Mouse (Mus musculus) CH12.LX (cell line): ENCODE data around the gene Mturn. TPM values are rescaled to one million over a fixed set of nuclear protein-coding genes. Genes with fewer than 3 reads are reported as not detected.

Source experiments
- DNase-seq: peaks from one replicate; pipeline ENCODE4 v3.0.0-alpha.2; 2013; ENCODE audit errors: extremely low read depth
- H3K27ac ChIP-seq: 2 replicates; pipeline ENCODE4 v1.5.1; 2012; ENCODE audit warnings: low read depth, mild to moderate bottlenecking, control low read depth, moderate library complexity; ENCODE audit not compliant: insufficient read depth
- H3K27me3 ChIP-seq: replicated peaks from 2 replicates; pipeline ENCODE3; 2012; ENCODE audit warnings: inconsistent platforms
- H3K36me3 ChIP-seq, 2 experiments: replicated peaks in 1 of 2; 2 replicates each; pipeline versions ENCODE3 to v1.6.1; 2012; ENCODE audit warnings: inconsistent platforms in 1 of 2, low read length in 1 of 2, mild to moderate bottlenecking in 1 of 2, mixed read lengths in 1 of 2, moderate library complexity in 1 of 2; ENCODE audit not compliant: control insufficient read depth in 1 of 2, insufficient read depth in 1 of 2
- H3K4me1 ChIP-seq, 2 experiments: 2 replicates each; pipeline ENCODE4 v1.6.1; 2012; ENCODE audit warnings: inconsistent platforms in 1 of 2, moderate library complexity in 1 of 2; ENCODE audit not compliant: insufficient read depth in 2 of 2, control insufficient read depth in 1 of 2
- H3K4me2 ChIP-seq: 2 replicates; pipeline ENCODE4 v1.6.1; 2012; ENCODE audit warnings: low read depth, mild to moderate bottlenecking, control low read depth; ENCODE audit not compliant: poor library complexity, insufficient read depth, severe bottlenecking
- H3K4me3 ChIP-seq, 3 experiments: fragments of 150-350 bp in 1 of 3; sonication (generic) in 1 of 3; replicated peaks in 1 of 3; 2 replicates each; pipeline versions ENCODE3 to v1.5.1; 2011 to 2012; ENCODE audit warnings: low read depth in 2 of 3, low read length in 2 of 3, mild to moderate bottlenecking in 2 of 3, moderate library complexity in 2 of 3, control low read depth in 1 of 3, improper control_type of control experiment in 1 of 3, inconsistent platforms in 1 of 3, mixed read lengths in 1 of 3; ENCODE audit not compliant: poor library complexity in 1 of 3
- H3K79me2 ChIP-seq: replicated peaks from 2 replicates; pipeline ENCODE4 v1.6.1; 2012; ENCODE audit warnings: mild to moderate bottlenecking, moderate library complexity; ENCODE audit not compliant: control insufficient read depth, poor library complexity, insufficient read depth, severe bottlenecking; ENCODE audit errors: extremely low read depth
- H3K9ac ChIP-seq: 2 replicates; pipeline ENCODE4 v1.6.1; 2012; ENCODE audit warnings: low read depth, mild to moderate bottlenecking, control low read depth, moderate library complexity; ENCODE audit not compliant: insufficient read depth
- H3K9me3 ChIP-seq: replicated peaks from 2 replicates; pipeline ENCODE3; 2012; ENCODE audit warnings: low read length, inconsistent platforms, mixed read lengths
- BHLHE40 ChIP-seq: IDR thresholded peaks from 2 replicates; pipeline ENCODE4 v1.6.1; 2011; ENCODE audit warnings: mild to moderate bottlenecking, low read depth, low read length, improper control_type of control experiment
- CHD1 ChIP-seq: IDR thresholded peaks from 2 replicates; pipeline ENCODE4 v1.6.1; 2012; ENCODE audit warnings: low read depth, low read length, improper control_type of control experiment, inconsistent platforms
- CTCF ChIP-seq, 2 experiments: IDR thresholded peaks in 1 of 2; conservative IDR thresholded peaks in 1 of 2; 2 replicates each; pipeline ENCODE4 v1.5.1; 2011 to 2012; ENCODE audit warnings: low read depth in 2 of 2, low read length in 2 of 2, improper control_type of control experiment in 1 of 2, inconsistent platforms in 1 of 2, mild to moderate bottlenecking in 1 of 2, moderate library complexity in 1 of 2
- ETS1 ChIP-seq: conservative IDR thresholded peaks from 2 replicates; pipeline ENCODE4 v1.6.1; 2012; ENCODE audit warnings: low read depth, mild to moderate bottlenecking, inconsistent platforms, low read length, improper control_type of control experiment, moderate library complexity
- GABPA ChIP-seq: IDR thresholded peaks from 2 replicates; pipeline ENCODE4 v1.6.1; 2012; ENCODE audit warnings: low read depth, low read length, improper control_type of control experiment, inconsistent platforms; ENCODE audit not compliant: insufficient replicate concordance
- IRF4 ChIP-seq: IDR thresholded peaks from 2 replicates; pipeline ENCODE4 v1.6.1; 2014; ENCODE audit warnings: low read depth, mild to moderate bottlenecking, inconsistent platforms, low read length, improper control_type of control experiment
- JUN ChIP-seq: IDR thresholded peaks from 2 replicates; pipeline ENCODE4 v1.6.1; 2011; ENCODE audit warnings: low read depth, mild to moderate bottlenecking, low read length, improper control_type of control experiment, moderate library complexity; ENCODE audit not compliant: insufficient read depth
- JUND ChIP-seq: conservative IDR thresholded peaks from 2 replicates; pipeline ENCODE4 v1.6.1; 2011; ENCODE audit warnings: low read depth, low read length, improper control_type of control experiment
- MAFK ChIP-seq: IDR thresholded peaks from 2 replicates; pipeline ENCODE4 v1.6.1; 2011; ENCODE audit warnings: low read length, improper control_type of control experiment; ENCODE audit not compliant: insufficient replicate concordance
- MEF2A ChIP-seq: IDR thresholded peaks from 2 replicates; pipeline ENCODE4 v1.6.1; 2014; ENCODE audit warnings: low read depth, mild to moderate bottlenecking, inconsistent platforms, low read length, improper control_type of control experiment, borderline replicate concordance
- MXI1 ChIP-seq: IDR thresholded peaks from 2 replicates; pipeline ENCODE4 v1.6.1; 2011; ENCODE audit warnings: mild to moderate bottlenecking, low read depth, low read length, improper control_type of control experiment
- MYC ChIP-seq: IDR thresholded peaks from 2 replicates; pipeline ENCODE4 v1.6.1; 2011; ENCODE audit warnings: low read depth, mild to moderate bottlenecking, improper control_type of control experiment, low read length
- NELFE ChIP-seq: IDR thresholded peaks from 2 replicates; pipeline ENCODE4 v1.6.1; 2011; ENCODE audit warnings: low read depth, low read length, improper control_type of control experiment
- NRF1 ChIP-seq: IDR thresholded peaks from 2 replicates; pipeline ENCODE4 v1.6.1; 2014; ENCODE audit warnings: low read depth, mild to moderate bottlenecking, inconsistent platforms, low read length, improper control_type of control experiment, moderate library complexity
- PAX5 ChIP-seq: IDR thresholded peaks from 2 replicates; pipeline ENCODE4 v1.6.1; 2012; ENCODE audit warnings: low read length, inconsistent platforms, mixed read lengths
- POLR2A ChIP-seq: IDR thresholded peaks from 2 replicates; pipeline ENCODE4 v1.6.1; 2011; ENCODE audit warnings: low read depth, mild to moderate bottlenecking, improper control_type of control experiment, low read length
- POLR2AphosphoS2 ChIP-seq: IDR thresholded peaks from 2 replicates; pipeline ENCODE4 v1.6.1; 2011; ENCODE audit warnings: low read depth, low read length, improper control_type of control experiment
- RAD21 ChIP-seq: IDR thresholded peaks from 2 replicates; pipeline ENCODE4 v1.6.1; 2011; ENCODE audit warnings: low read depth, mild to moderate bottlenecking, low read length, improper control_type of control experiment, moderate library complexity
- RCOR1 ChIP-seq: conservative IDR thresholded peaks from 2 replicates; pipeline ENCODE4 v1.6.1; 2012; ENCODE audit warnings: low read depth, mild to moderate bottlenecking, inconsistent platforms, low read length, improper control_type of control experiment
- SIN3A ChIP-seq: IDR thresholded peaks from 2 replicates; pipeline ENCODE4 v1.6.1; 2012; ENCODE audit warnings: low read length, improper control_type of control experiment, inconsistent platforms
- SMC3 ChIP-seq: IDR thresholded peaks from 2 replicates; pipeline ENCODE4 v1.6.1; 2011; ENCODE audit warnings: low read depth, low read length, improper control_type of control experiment
- TCF12 ChIP-seq: IDR thresholded peaks from 2 replicates; pipeline ENCODE4 v1.6.1; 2014; ENCODE audit warnings: low read depth, mild to moderate bottlenecking, inconsistent platforms, low read length, improper control_type of control experiment
- UBTF ChIP-seq: IDR thresholded peaks from 2 replicates; pipeline ENCODE4 v1.6.1; 2012; ENCODE audit warnings: low read depth, mild to moderate bottlenecking, inconsistent platforms, low read length, improper control_type of control experiment, moderate library complexity
- USF1 ChIP-seq: IDR thresholded peaks from 2 replicates; pipeline ENCODE4 v1.6.1; 2014; ENCODE audit warnings: low read depth, mild to moderate bottlenecking, inconsistent platforms, low read length, improper control_type of control experiment
- ZC3H11A ChIP-seq: IDR thresholded peaks from 2 replicates; pipeline ENCODE4 v1.6.1; 2012; ENCODE audit warnings: low read depth, mild to moderate bottlenecking, inconsistent platforms, low read length, improper control_type of control experiment
- ZMIZ1 ChIP-seq: IDR thresholded peaks from 2 replicates; pipeline ENCODE4 v1.6.1; 2012; ENCODE audit warnings: low read depth, mild to moderate bottlenecking, inconsistent platforms, low read length, improper control_type of control experiment
- dilution Hi-C: fragments of 300-500 bp; cut with MboI; formaldehyde crosslinking; loops from 2 replicates; pipeline ENCODE4 v1.14.3; 2020; ENCODE audit warnings: low sequenced_read_pairs; ENCODE audit not compliant: extremely low pct_unique_long_range_greater_than_20kb, extremely low pct_ligation_motif_present
- in situ Hi-C: fragments of 300-500 bp; cut with MboI; formaldehyde crosslinking; loops from 3 replicates; pipeline ENCODE4 v1.14.3; 2019; ENCODE audit warnings: low sequenced_read_pairs, low pct_ligation_motif_present, low pct_unique_long_range_greater_than_20kb, mixed read lengths
- polyA plus RNA-seq: library from polyadenylated mRNA; unstranded; fragments of >175 nt; gene quantifications from 2 replicates; pipeline ENCODE4 v1.2.1, GENCODE M21; 2012; ENCODE audit warnings: low read depth; ENCODE audit not compliant: insufficient read length
- total RNA-seq, 2 experiments: library from RNA; depleted of rRNA; stranded (reverse); fragments of 300-350 nt in 1 of 2; fragments of >200 nt in 1 of 2; gene quantifications; 2 replicates each; pipeline ENCODE4 v1.2.3; 2012 to 2014

Gene Mturn
- total and polyA plus RNA-seq, 3 experiments = 0.06 to 0.25 (median 0.20) TPM

- H3K36me3 ChIP-seq = no peaks in the 10 kb centered on the region
- H3K79me2 ChIP-seq = no peaks in the 10 kb centered on the region
- H3K27ac ChIP-seq = no peak overlapping the region
- dilution Hi-C loops = no loop called here
- DNase-seq = no peak
- TF ChIP-seq POLR2A = no peak
- TF ChIP-seq POLR2AphosphoS2 = no peak
- TF ChIP-seq SIN3A = no peak
- no peak for TF ChIP-seq MEF2A
- TF ChIP-seq RCOR1 = no peak
- TF ChIP-seq MAFK = no peak
- no peak for TF ChIP-seq SMC3
- no peak for TF ChIP-seq NELFE
- no peak for TF ChIP-seq JUND
- no peak for TF ChIP-seq TCF12
- no peak for TF ChIP-seq CHD1
- no peak for TF ChIP-seq CTCF (conservative IDR thresholded peaks at IDR 0.05 in 1 of 2, IDR thresholded peaks at IDR 0.05 in 1 of 2; ENCODE audit: low read depth in 2 of 2, low read length in 2 of 2)
- TF ChIP-seq PAX5 = no peak
- no peak for TF ChIP-seq IRF4
- no peak for TF ChIP-seq BHLHE40
- TF ChIP-seq ETS1 = no peak
- no peak for TF ChIP-seq ZC3H11A
- TF ChIP-seq USF1 = no peak
- no peak for TF ChIP-seq NRF1
- no peak for TF ChIP-seq ZMIZ1
- H3K9ac ChIP-seq = no peak overlapping the region
- no peak overlapping the region for H3K4me3 ChIP-seq
- H3K4me2 ChIP-seq = no peak overlapping the region
- no peaks in the 10 kb centered on the region for H3K27me3 ChIP-seq
- H3K4me1 ChIP-seq = peaks cover 3 to 15% of the 10 kb centered on the region in 2 experiments; a peak in 3 of 4 replicates
- in situ Hi-C loops = loop anchor here (25.0 kb wide), 1 partner anchor 192 kb away; no protein-coding TSS in a partner anchor
- no peaks in the 10 kb centered on the region for H3K9me3 ChIP-seq
These were observed 39.3 kb downstream of the Mturn start for GRCm38 (mm10) chr6:54720512-54721251.

- dilution Hi-C loops = no loop called here
- Histone ChIP-seq H3K27me3 (no peaks in the 10 kb centered on the region), H3K79me2 (no peaks in the 10 kb centered on the region), H3K4me3 (no peak overlapping the region), H3K9ac (no peak overlapping the region), H3K9me3 (no peaks in the 10 kb centered on the region), H3K27ac (no peak overlapping the region), H3K4me1 (peaks cover 3 to 10% of the 10 kb centered on the region in 2 experiments; a peak in 2 of 4 replicates), H3K36me3 (no peaks in the 10 kb centered on the region), H3K4me2 (no peak overlapping the region)
- TF ChIP-seq NRF1 (no peak), GABPA (no peak), MAFK (no peak), TCF12 (no peak), MYC (no peak), JUN (no peak), ZMIZ1 (no peak), POLR2A (no peak), IRF4 (no peak), UBTF (no peak), POLR2AphosphoS2 (no peak), USF1 (no peak), RAD21 (no peak), JUND (no peak), MXI1 (no peak)
- DNase-seq = no peak
- in situ Hi-C loops = loop anchor here (25.0 kb wide), 1 partner anchor 191 kb away; no protein-coding TSS in a partner anchor
These were observed 39.8 kb downstream of the Mturn start for GRCm38 (mm10) chr6:54721252-54721635.
